Mouse (Mus musculus) neutrophil, adult 83 days (primary cell): ENCODE results near the gene Smc3. TPM values are rescaled to one million over a fixed set of nuclear protein-coding genes. Genes with fewer than 3 reads are reported as not detected.

ENCODE experiments used
- total RNA-seq, 2 experiments: library from RNA; stranded (reverse); gene quantifications; one replicate each; pipeline ENCODE4 v1.2.4; 2023

Gene Smc3
- total RNA-seq: 10 to 100 TPM; 47.0 to 47.5 TPM

GRCm38 (mm10) chr19:53599757-53600539, at the start of gene Smc3:
Gene Smc3, plus strand, starts transcription at chr19:53600398.

GRCm38 (mm10) chr19:53588968-53589367, 11.2 kb upstream of the Smc3 start, which contains the start of gene Nutf2-ps1:
Gene Nutf2-ps1, minus strand, starts transcription at chr19:53589068.

GRCm38 (mm10) chr19:53676718-53677634, 76.8 kb downstream of the Smc3 start, which contains the start of gene Rbm20:
Gene Rbm20, plus strand, starts transcription at chr19:53677306.

Other genes with a start within 250 kb of the Smc3 start
- gene Gm10197, start 228.6 kb upstream of the Smc3 start, total RNA-seq: not detected
- gene Smndc1, start 209.8 kb upstream of the Smc3 start, total RNA-seq: 10 to 100 TPM; 63.7 to 73.7 TPM
- 10 to 100 TPM; 31.0 to 38.5 TPM for gene Dusp5, start 71.3 kb upstream of the Smc3 start, total RNA-seq
- gene Nutf2-ps1, start 11.3 kb upstream of the Smc3 start, total RNA-seq: 10 to 100 TPM; 34.5 to 44.0 TPM
- gene Rbm20, start 76.9 kb downstream of the Smc3 start, total RNA-seq: under 1 TPM in 1 of 2 experiments, not detected in 1; 0.46 TPM